Mouse (Mus musculus): ENCODE data around the gene Gm21761. TPM values are rescaled to one million over a fixed set of nuclear protein-coding genes. Genes with fewer than 3 reads are reported as not detected.

The Gm21761 gene
- polyA plus RNA-seq, 1 experiment from 2014 or later: not detected

Other genes starting within 250 kb of the Gm21761 start
- gene Hmgcs1, start 238.9 kb downstream of the Gm21761 start, polyA plus RNA-seq (2015; fragmentation: Nextera tagmentation; extraction: Ambion mirVana): 72.0 and 79.0 TPM in 2 replicates
- gene Nim1k, start 173.4 kb downstream of the Gm21761 start, polyA plus RNA-seq (2015; fragmentation: Nextera tagmentation; extraction: Ambion mirVana): 0.69 and 1.1 TPM in 2 replicates
- gene Zfp131, start 138.4 kb downstream of the Gm21761 start, polyA plus RNA-seq (2015; fragmentation: Nextera tagmentation; extraction: Ambion mirVana): 21.2 and 22.8 TPM in 2 replicates
- gene AF067063, start 99.1 kb downstream of the Gm21761 start, polyA plus RNA-seq (2015; fragmentation: Nextera tagmentation; extraction: Ambion mirVana): not detected in 2 replicates
- gene D13Ertd608e, start 93.3 kb downstream of the Gm21761 start, polyA plus RNA-seq (2015; fragmentation: Nextera tagmentation; extraction: Ambion mirVana): not detected in 2 replicates
- not detected in 2 replicates for gene Tcstv1, start 34.5 kb downstream of the Gm21761 start, polyA plus RNA-seq (2015; fragmentation: Nextera tagmentation; extraction: Ambion mirVana)
- not detected in 2 replicates for gene B020031M17Rik, start 21.5 kb upstream of the Gm21761 start, polyA plus RNA-seq (2015; fragmentation: Nextera tagmentation; extraction: Ambion mirVana)
- not detected in 2 replicates for gene Gm36079, start 97.7 kb upstream of the Gm21761 start, polyA plus RNA-seq (2015; fragmentation: Nextera tagmentation; extraction: Ambion mirVana)
- 0.14 TPM in 1 of 2 replicates, not detected in the other for gene Gm21188, start 122.9 kb upstream of the Gm21761 start, polyA plus RNA-seq (2015; fragmentation: Nextera tagmentation; extraction: Ambion mirVana)
- gene Gm20767, start 211.0 kb upstream of the Gm21761 start, polyA plus RNA-seq (2015; fragmentation: Nextera tagmentation; extraction: Ambion mirVana): not detected in 2 replicates
- gene Gm21818, start 243.2 kb upstream of the Gm21761 start, polyA plus RNA-seq (2015; fragmentation: Nextera tagmentation; extraction: Ambion mirVana): not detected in 2 replicates